Mouse (Mus musculus) limb, embryonic 12.5 days (tissue): ENCODE measurements at regions not wholly inside any gene's neighbourhood (a gene's known extent, or its start where the extent isn't known, plus 50 kb on each side); places are given as distances from the start of the nearest gene placed in this dataset.
A peak's percentile ranks its signal among the peaks of the same experiment; 100 is the strongest.

ENCODE experiments used
- ATAC-seq: fragments of 200-750 bp; cut with Nextera tagmentation; 2 replicates; pipeline ENCODE4 v1.8.0; 2017; ENCODE audit warnings: low read depth, moderate TSS enrichment; ENCODE audit not compliant: insufficient number of reproducible peaks, insufficient read depth, low FRiP score, low TSS enrichment
- H3K27ac ChIP-seq: fragments of 300-500 bp; sonication (generic); 2 replicates; pipeline ENCODE4 v1.5.1; 2016; ENCODE audit warnings: mild to moderate bottlenecking, moderate library complexity
- H3K27me3 ChIP-seq: fragments of 300-500 bp; sonication (generic); 2 replicates; pipeline ENCODE4 v1.6.1; 2016; ENCODE audit warnings: mild to moderate bottlenecking, moderate library complexity
- H3K36me3 ChIP-seq: fragments of 300-500 bp; sonication (generic); 2 replicates; pipeline ENCODE4 v1.6.1; 2016; ENCODE audit warnings: mild to moderate bottlenecking, moderate library complexity
- H3K4me1 ChIP-seq: fragments of 300-500 bp; sonication (generic); replicated peaks from 2 replicates; pipeline ENCODE4 v1.6.1; 2016
- H3K4me2 ChIP-seq: fragments of 300-500 bp; sonication (generic); 2 replicates; pipeline ENCODE4 v1.6.1; 2016; ENCODE audit warnings: mild to moderate bottlenecking, moderate library complexity
- H3K4me3 ChIP-seq: fragments of 300-500 bp; sonication (generic); replicated peaks from 2 replicates; pipeline ENCODE4 v1.5.1; 2016; ENCODE audit warnings: mild to moderate bottlenecking
- H3K9ac ChIP-seq: fragments of 300-500 bp; sonication (generic); replicated peaks from 2 replicates; pipeline ENCODE4 v1.6.1; 2016; ENCODE audit warnings: mild to moderate bottlenecking, moderate library complexity
- H3K9me3 ChIP-seq: fragments of 300-500 bp; sonication (generic); 2 replicates; pipeline ENCODE4 v1.6.1; 2016; ENCODE audit warnings: mild to moderate bottlenecking, moderate library complexity
- WGBS: fragments of 180-500 bp; shearing (Covaris S2); methylation state at CpG from one replicate; pipeline ENCODE4 v1.1.7; 2016; 5-methylcytosine and 5-hydroxymethylcytosine counted together

GRCm38 (mm10) chr5:46406969-46407368 is 549.6 kb upstream of the Lcorl start:
- WGBS = 88% methylated on average over 2 of the region's 2 CpGs
- H3K9me3 ChIP-seq = no peaks in the 10 kb centered on the region

GRCm38 (mm10) chr5:46406404-46406803 is 549.0 kb upstream of the Lcorl start:
- Histone ChIP-seq H3K4me3 (no peak overlapping the region), H3K36me3 (no peaks in the 10 kb centered on the region), H3K27me3 (no peaks in the 10 kb centered on the region), H3K4me1 (no peaks in the 10 kb centered on the region), H3K4me2 (no peak overlapping the region), H3K27ac (no peak overlapping the region), H3K9me3 (no peaks in the 10 kb centered on the region), H3K9ac (no peak overlapping the region)
- ATAC-seq = no peak
- 36% methylated on average over 3 of the region's 3 CpGs for WGBS

More at GRCm38 (mm10) chr5:46406969-46407368, 549.6 kb upstream of the Lcorl start:
- Histone ChIP-seq H3K4me3 (no peak overlapping the region), H3K4me1 (no peaks in the 10 kb centered on the region), H3K36me3 (no peaks in the 10 kb centered on the region), H3K27ac (no peak overlapping the region), H3K4me2 (no peak overlapping the region), H3K9ac (no peak overlapping the region), H3K27me3 (no peaks in the 10 kb centered on the region)
- ATAC-seq = no peak

- Histone ChIP-seq H3K4me1 (no peaks in the 10 kb centered on the region), H3K9ac (no peak overlapping the region), H3K27me3 (no peaks in the 10 kb centered on the region), H3K4me3 (no peak overlapping the region), H3K4me2 (no peak overlapping the region), H3K9me3 (no peaks in the 10 kb centered on the region), H3K36me3 (no peaks in the 10 kb centered on the region), H3K27ac (no peak overlapping the region)
- WGBS = 59% methylated on average over 2 of the region's 2 CpGs
- ATAC-seq = no peak
Measured at GRCm38 (mm10) chr5:46386591-46386990, 529.2 kb upstream of the Lcorl start.

- H3K36me3 ChIP-seq = no peaks in the 10 kb centered on the region
- no peak overlapping the region for H3K4me2 ChIP-seq
- no peaks in the 10 kb centered on the region for H3K27me3 ChIP-seq
- ATAC-seq = no peak
- no peak overlapping the region for H3K4me3 ChIP-seq
- H3K9ac ChIP-seq = no peak overlapping the region
- H3K27ac ChIP-seq = no peak overlapping the region
- H3K4me1 ChIP-seq = no peaks in the 10 kb centered on the region
- no peaks in the 10 kb centered on the region for H3K9me3 ChIP-seq
- WGBS = 71% methylated on average over 1 of the region's 1 CpGs
Measured at GRCm38 (mm10) chr5:46367328-46367727, 509.9 kb upstream of the Lcorl start.

GRCm38 (mm10) chr5:46363661-46364060 is 506.2 kb upstream of the Lcorl start:
- H3K4me2 ChIP-seq = no peak overlapping the region
- H3K27ac ChIP-seq = no peak overlapping the region
- H3K4me1 ChIP-seq = no peaks in the 10 kb centered on the region
- H3K9ac ChIP-seq = no peak overlapping the region
- 94% methylated on average over 2 of the region's 2 CpGs for WGBS
- H3K4me3 ChIP-seq = no peak overlapping the region
- H3K36me3 ChIP-seq = no peaks in the 10 kb centered on the region
- no peaks in the 10 kb centered on the region for H3K9me3 ChIP-seq
- no peaks in the 10 kb centered on the region for H3K27me3 ChIP-seq
- ATAC-seq = no peak

- Histone ChIP-seq H3K4me2 (no peak overlapping the region), H3K36me3 (no peaks in the 10 kb centered on the region), H3K27ac (no peak overlapping the region), H3K4me1 (no peaks in the 10 kb centered on the region), H3K9me3 (no peaks in the 10 kb centered on the region), H3K9ac (no peak overlapping the region), H3K4me3 (no peak overlapping the region), H3K27me3 (no peaks in the 10 kb centered on the region)
- no peak for ATAC-seq
- 75% methylated on average over 1 of the region's 1 CpGs for WGBS
Measured at GRCm38 (mm10) chr5:46361637-46362036, 504.2 kb upstream of the Lcorl start.

GRCm38 (mm10) chr5:46348448-46348847 is 491.0 kb upstream of the Lcorl start:
- ATAC-seq = no peak
- Histone ChIP-seq H3K4me1 (no peaks in the 10 kb centered on the region), H3K4me2 (no peak overlapping the region), H3K9me3 (no peaks in the 10 kb centered on the region), H3K27me3 (peaks cover 4% of the 10 kb centered on the region), H3K36me3 (no peaks in the 10 kb centered on the region), H3K4me3 (no peak overlapping the region), H3K27ac (no peak overlapping the region), H3K9ac (no peak overlapping the region)
- 83% methylated on average over 5 of the region's 5 CpGs for whole genome bisulfite sequencing

GRCm38 (mm10) chr5:46347368-46348083 is 490.1 kb upstream of the Lcorl start:
- Histone ChIP-seq H3K9me3 (no peaks in the 10 kb centered on the region), H3K4me3 (no peak overlapping the region), H3K4me1 (no peaks in the 10 kb centered on the region), H3K36me3 (no peaks in the 10 kb centered on the region), H3K27me3 (peaks cover 4% of the 10 kb centered on the region), H3K27ac (no peak overlapping the region), H3K4me2 (no peak overlapping the region), H3K9ac (no peak overlapping the region)
- ATAC-seq = 0 out of 2 replicates have a peak, but pooled peaks have one; percentile 31
- 23% methylated on average over 16 of the region's 16 CpGs for WGBS

GRCm38 (mm10) chr5:46338461-46338860 is 481.0 kb upstream of the Lcorl start:
- Histone ChIP-seq H3K9me3 (no peaks in the 10 kb centered on the region), H3K9ac (no peak overlapping the region), H3K27ac (no peak overlapping the region), H3K36me3 (no peaks in the 10 kb centered on the region), H3K27me3 (no peaks in the 10 kb centered on the region), H3K4me1 (no peaks in the 10 kb centered on the region), H3K4me2 (no peak overlapping the region), H3K4me3 (no peak overlapping the region)
- no peak for ATAC-seq
- 75% methylated on average over 2 of the region's 2 CpGs for WGBS

GRCm38 (mm10) chr5:46330880-46331279 is 473.5 kb upstream of the Lcorl start:
- Histone ChIP-seq H3K27me3 (no peaks in the 10 kb centered on the region), H3K4me1 (no peaks in the 10 kb centered on the region), H3K27ac (no peak overlapping the region), H3K9me3 (no peaks in the 10 kb centered on the region), H3K4me2 (no peak overlapping the region), H3K36me3 (no peaks in the 10 kb centered on the region), H3K9ac (no peak overlapping the region), H3K4me3 (no peak overlapping the region)
- no peak for ATAC-seq
- 76% methylated on average over 1 of the region's 1 CpGs for WGBS
